Mouse (Mus musculus) cerebellum, postnatal 10 days (tissue): Measurements from ENCODE around the gene Slc25a22.
A peak's percentile ranks its signal among the peaks of the same experiment; 100 is the strongest.

Experiments used
- DNase-seq, 2 experiments: peaks; one replicate each; pipeline ENCODE4 v3.0.0; 2021; ENCODE audit warnings: mixed read lengths in 2 of 2

Gene Slc25a22

GRCm38 (mm10) chr7:141433517-141434400 lies 3.9 kb downstream of the Slc25a22 start:
- peak; percentile 78 to 83 for DNase-seq

DNA sequence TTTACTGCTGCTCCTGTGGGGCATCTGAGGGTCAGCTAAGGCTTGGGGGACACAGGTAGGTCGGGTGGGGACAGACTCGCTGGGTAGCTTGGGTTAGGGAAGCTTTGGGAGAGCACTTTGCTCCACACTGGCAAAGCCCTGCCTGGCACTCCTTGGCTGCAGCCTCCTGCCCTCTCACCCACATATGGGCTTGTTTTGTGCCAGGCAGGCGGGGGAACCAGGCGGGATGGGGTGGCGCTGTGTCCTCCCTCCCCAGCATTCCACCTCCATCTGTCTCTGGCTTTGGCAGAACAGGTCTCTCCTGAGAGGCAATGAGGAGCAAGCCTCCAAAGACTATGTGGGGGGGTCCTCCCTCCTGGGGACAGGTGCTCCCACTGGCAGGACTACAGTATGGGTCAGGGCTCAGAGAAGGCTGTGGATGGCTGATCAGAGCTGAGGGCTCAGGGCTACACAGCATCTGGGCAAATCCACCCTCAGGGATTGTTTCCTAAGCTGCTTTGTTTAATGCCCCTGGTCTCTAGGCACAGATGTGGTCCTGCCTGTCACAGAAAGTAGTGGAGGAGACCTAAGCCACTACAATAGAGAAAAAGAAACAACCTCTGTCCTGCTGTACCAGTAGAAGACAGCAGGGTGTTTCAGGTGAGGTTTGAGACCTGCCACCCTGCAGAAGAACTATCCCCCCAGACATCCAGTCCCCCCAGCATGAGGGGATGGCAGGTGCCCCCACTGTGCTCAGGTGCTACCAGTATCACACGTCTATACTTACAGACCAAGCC lies 4.8 kb downstream of the Slc25a22 start:
- peak; percentile 86 to 94 for DNase-seq

- peak; percentile 78 to 82 for DNase-seq
These were observed 5.5 kb downstream of the Slc25a22 start for GRCm38 (mm10) chr7:141432186-141432611.

DNA sequence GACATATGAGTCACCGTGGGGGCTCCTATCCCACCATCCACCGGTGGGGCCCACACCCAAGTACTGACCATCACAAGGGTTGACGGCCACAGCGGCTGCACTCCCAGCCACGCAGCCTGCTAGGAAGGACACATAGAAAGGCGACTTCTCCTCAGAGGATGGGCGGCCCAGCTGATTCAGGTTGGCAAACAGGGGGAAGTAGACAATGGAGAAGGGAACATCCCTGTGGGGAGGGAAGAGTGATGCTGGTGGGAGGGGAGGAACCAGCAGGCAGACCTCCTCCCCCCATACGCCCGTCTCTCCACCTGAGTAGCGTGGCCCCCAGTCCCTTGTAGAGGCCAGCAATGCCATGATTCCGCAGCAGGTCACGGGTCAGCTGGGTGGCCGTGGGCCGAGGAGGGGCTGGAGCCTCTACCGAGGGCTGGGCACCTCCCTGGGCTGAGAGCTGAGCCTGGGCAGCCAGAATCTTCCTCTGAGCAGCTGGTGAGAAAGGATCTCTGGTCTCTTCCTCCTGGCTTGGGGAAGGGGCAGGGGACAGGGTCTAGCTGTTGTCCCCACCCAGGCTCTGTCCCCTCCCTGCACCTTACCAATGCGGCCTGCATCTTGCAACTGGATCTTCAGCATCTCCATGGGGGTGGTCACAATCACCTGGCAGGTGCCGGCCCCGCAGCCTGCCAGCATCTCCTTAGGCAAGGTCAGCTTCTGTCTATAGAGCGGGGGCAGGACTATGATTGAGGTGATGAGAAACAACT lies 6.1 kb downstream of the Slc25a22 start:
- DNase-seq = peak in 1 of 2 experiments; percentile 37

DNA sequence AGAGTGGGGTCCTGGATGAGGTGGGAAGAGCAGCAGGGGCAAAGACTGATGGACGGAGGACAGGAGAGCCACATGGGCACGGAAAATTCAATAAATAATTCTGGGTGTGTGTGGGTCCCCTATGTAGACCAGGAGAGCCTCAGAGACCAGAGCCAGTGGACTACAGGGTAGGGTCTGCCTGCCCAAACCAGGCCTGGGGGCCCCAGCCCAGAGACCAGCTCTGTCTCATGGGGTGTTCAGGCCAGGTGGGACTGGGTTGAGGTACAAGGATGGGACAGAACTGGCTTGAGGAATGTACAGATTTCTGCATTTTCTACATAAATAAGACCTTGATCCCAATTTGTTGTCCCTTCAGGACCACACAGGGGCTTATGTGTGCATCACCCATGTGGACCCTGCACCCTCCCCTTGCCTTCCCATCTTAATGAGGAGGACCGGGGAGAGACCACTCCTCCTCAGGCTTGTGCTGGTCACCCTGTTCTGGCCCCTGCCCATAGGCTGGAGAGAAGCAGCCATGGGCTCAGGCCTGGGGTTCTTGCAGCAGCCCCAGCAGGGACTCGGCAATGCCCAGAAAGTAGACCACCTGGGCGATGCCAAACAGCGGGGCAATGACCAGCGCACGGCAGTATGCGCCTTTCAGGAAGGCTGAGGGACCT lies 7.0 kb downstream of the Slc25a22 start:
- peak in 1 of 2 experiments; percentile 21 for DNase-seq

GRCm38 (mm10) chr7:141429840-141430584 lies 7.7 kb downstream of the Slc25a22 start:
- peak; percentile 29 to 37 for DNase-seq

- peak; percentile 79 to 89 for DNase-seq
These were observed 8.4 kb downstream of the Slc25a22 start, which contains the start of gene Cend1 for GRCm38 (mm10) chr7:141429310-141429709. Cend1 (minus strand) TSS chr7:141429491.

GRCm38 (mm10) chr7:141428701-141429100 lies 9.0 kb downstream of the Slc25a22 start:
- peak; percentile 31 to 49 for DNase-seq

- no peak for DNase-seq
These were observed 10.6 kb downstream of the Slc25a22 start for GRCm38 (mm10) chr7:141426948-141427730.

- DNase-seq = no peak
These were observed 13.9 kb downstream of the Slc25a22 start for GRCm38 (mm10) chr7:141423811-141424210.

- DNase-seq = no peak
These were observed 17.5 kb downstream of the Slc25a22 start for GRCm38 (mm10) chr7:141420030-141420702.

DNA sequence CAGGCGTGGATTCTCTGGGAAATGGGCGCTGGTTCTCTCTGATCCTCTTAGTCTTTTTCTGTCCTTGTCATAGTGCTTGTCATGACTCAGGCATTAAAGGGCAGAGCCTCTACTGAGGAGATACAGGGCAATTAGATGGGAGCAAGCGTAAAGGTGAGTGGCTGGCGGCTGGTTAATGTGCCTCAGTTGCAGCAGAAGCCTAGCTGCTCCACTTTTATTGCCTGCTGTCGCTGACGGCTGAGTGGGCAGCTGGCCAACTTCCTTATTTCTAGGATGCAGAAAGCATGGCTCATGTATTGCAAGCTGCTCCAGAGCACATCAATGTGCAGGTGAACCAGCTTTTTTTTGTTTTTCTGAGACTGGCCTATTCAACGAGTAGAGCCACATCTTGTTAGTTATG lies 18.7 kb downstream of the Slc25a22 start:
- peak; percentile 69 to 74 for DNase-seq

DNA sequence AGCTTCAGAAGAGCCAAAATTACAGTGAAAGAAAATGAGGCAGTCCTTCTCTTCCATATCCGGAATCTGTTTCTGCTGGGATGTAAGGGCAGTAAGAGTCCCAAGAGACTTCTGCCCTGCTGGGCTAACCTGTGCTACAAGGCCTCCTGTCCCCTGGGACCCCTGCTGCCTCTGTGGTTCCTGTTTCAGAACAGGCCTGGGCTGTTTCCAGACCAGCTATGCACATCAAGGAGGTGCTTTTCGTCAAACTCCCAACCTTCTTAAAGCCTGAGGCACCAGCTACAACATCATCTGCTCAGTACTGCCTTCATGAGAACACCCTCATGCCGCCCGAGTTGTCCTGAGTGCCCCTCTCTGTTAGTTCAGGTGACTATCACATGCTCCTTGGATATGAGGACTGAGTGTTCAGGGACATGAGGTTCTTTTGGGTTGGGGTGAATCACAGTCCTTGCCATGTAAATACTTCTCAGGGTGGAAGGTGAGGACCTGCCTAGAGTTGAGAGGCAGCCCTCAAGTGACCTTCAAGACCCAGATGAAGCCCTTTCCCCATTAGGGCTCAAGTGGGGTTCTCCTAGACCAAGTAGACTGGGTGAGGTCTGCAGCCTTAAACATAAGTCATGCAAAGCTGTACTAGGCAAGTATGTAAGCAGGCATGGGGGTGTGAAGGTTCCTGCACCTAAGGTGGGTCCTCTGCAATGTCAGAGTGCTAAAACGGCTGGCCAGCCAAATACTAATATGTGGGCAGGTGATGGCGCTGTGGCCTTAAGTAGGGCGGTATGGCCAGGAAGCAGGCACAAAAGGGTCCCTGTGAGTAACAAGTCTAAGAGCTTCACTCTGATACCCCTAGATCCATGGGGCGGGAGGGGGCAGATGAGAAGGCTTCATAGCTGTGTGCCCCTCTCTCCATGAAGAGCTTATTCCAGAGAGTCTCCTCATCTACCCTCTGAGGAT lies 19.7 kb downstream of the Slc25a22 start:
- peak; percentile 46 to 49 for DNase-seq

DNA sequence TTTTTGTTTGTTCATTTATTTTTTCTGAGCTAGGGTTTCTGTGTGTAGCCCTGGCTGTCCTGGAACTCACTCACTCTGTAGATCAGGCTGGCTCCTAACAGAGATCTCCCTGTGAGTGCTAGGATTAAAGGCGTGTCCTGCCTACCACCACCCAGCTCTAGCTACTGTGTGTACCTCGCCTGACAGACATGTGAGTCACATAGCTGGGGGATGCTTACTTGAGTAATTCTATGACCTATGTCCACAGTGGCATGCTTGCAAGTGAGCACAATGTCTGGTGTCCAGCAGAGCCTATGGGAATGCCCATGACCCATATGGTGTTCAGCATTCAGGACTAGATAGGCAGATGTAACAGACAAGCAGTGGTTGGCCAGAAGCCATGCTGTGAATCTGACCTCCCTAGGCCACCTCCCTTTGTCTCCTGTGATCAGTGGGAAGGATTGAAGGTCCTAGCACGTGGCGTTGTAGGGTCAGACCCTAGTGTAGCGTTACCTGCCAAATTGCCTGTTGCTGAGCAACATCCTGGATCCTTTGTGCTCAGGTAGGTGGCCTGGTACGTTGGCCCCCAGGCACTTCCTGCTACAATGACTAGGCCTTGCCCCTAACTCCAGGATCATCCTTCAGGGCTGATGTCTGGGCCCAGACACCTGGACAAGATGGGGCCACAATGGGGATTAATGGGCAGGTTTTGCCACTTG lies 21.4 kb downstream of the Slc25a22 start:
- DNase-seq = peak in 1 of 2 experiments; percentile 31

DNA sequence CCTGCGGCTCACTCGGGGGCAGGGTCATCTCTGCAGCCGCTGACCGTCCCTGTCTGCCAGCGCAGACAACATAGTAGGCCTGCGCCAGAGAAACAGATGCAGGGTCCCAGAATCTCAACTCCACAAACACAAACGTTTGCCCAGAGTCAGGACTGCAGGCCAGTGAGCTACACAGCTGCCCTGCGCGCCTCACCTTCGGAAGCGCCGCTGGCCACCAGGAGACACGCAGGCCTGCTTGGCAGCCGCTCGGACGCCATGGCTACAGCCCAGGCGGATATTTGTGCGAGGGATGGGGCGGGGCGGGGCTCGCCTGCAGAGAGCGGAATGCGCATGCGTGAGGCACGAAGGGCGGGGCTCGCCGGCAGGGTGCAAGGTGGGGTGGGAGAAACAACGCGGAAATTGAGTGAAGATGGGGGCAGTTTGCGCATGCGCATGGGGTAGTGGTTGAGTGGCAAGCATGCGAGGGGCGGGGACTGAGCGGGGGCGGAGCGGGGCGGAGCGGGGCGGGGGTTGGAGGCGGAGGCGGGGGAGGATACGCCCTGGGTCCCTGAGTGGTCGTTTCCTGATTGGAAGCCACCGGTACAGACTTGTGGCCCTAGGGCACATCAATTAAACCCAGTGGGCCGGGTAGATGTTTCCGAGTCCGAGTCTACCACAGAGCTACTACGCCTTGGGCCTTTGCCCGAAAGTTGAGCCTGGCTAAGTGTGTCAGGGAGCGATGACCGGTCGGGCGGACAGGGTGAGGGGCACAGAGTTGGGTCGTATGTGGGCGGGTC lies 23.7 kb downstream of the Slc25a22 start, which contains the start of gene Gatd1:
Gene Gatd1, minus strand, starts transcription at position 328 of the 776 bp plus-strand sequence.
- DNase-seq = peak; percentile 100

- no peak for DNase-seq
These were observed 24.4 kb downstream of the Slc25a22 start for GRCm38 (mm10) chr7:141413331-141413730.

DNA sequence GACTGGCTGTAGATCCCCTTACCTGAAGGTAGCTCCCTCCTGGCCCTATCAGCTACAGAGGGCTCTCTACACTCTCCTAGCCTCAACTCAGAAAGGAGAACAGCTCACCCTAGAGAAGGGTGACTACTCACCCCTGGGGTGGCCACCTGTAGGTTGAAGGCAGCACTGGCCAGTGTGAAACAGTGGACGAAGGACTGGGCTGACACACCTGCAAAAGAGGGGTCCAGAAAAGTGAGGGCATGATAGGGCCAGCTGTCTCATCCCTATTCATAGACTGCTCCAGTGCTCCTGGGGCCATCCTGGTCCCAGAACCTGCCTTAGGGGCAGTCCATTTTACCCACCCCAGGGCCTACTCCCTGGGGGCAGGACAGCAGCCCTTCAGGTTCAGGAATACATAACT lies 26.0 kb downstream of the Slc25a22 start:
- no peak for DNase-seq
